Mouse (Mus musculus) testis, adult 2 months (tissue): ENCODE data around the gene Mycbpap. TPM values are rescaled to one million over a fixed set of nuclear protein-coding genes. Genes with fewer than 3 reads are reported as not detected.

ENCODE experiments used
- H3K27ac ChIP-seq: fragments of 200-500 bp; 2 replicates; pipeline ENCODE4 v1.5.1; 2012; ENCODE audit warnings: low read depth, low read length; ENCODE audit not compliant: control insufficient read depth, insufficient read depth
- H3K27me3 ChIP-seq: fragments of 200-500 bp; 2 replicates; pipeline ENCODE4 v1.6.1; 2012; ENCODE audit warnings: mild to moderate bottlenecking, low read length, moderate library complexity; ENCODE audit not compliant: control insufficient read depth, insufficient read depth
- H3K36me3 ChIP-seq: fragments of 200-500 bp; 2 replicates; pipeline ENCODE4 v1.6.1; 2012; ENCODE audit warnings: mild to moderate bottlenecking, low read length; ENCODE audit not compliant: control insufficient read depth, insufficient read depth
- H3K4me1 ChIP-seq: fragments of 200-500 bp; 2 replicates; pipeline ENCODE4 v1.6.1; 2012; ENCODE audit warnings: low read length; ENCODE audit not compliant: control insufficient read depth, insufficient read depth
- H3K4me3 ChIP-seq: fragments of 200-500 bp; 2 replicates; pipeline ENCODE4 v1.5.1; 2012; ENCODE audit warnings: low read depth, mild to moderate bottlenecking, low read length, moderate library complexity, mixed read lengths; ENCODE audit not compliant: control insufficient read depth
- CTCF ChIP-seq: fragments of 200-500 bp; IDR thresholded peaks from 2 replicates; pipeline ENCODE4 v1.5.1; 2012; ENCODE audit warnings: low read depth, mild to moderate bottlenecking, inconsistent platforms, low read length, moderate library complexity; ENCODE audit not compliant: control insufficient read depth, insufficient read depth, insufficient replicate concordance
- POLR2A ChIP-seq: fragments of 200-500 bp; IDR thresholded peaks from 2 replicates; pipeline ENCODE4 v1.6.1; 2012; ENCODE audit warnings: low read depth, mild to moderate bottlenecking, inconsistent platforms, low read length, moderate library complexity; ENCODE audit not compliant: control insufficient read depth
- polyA plus RNA-seq: library from polyadenylated mRNA; depleted of rRNA; stranded (reverse); fragments of >200 nt; gene quantifications from 2 replicates; pipeline ENCODE4 v1.2.3, GENCODE M21; 2012

The Mycbpap gene
- polyA plus RNA-seq, 1 experiment, result 197 TPM

DNA sequence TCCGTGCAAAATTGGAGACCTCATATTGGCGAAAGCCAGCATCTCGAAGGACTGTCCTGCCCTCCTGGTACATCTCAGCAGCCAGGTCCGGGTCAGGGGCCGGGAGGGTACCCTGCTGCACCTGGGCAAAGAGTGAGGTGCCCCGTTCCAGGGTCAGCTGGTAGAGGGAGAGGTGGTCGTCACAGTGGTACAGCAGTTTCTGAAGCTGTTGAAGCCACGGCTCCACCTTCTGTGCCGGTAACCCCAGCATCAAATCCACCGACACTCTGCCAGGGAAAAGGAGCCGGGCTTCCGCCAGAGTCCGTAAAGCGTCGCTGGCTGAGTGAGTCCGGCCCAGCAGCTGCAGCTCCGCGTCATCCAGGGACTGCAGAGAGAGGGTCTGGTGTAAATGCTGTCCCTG lies 22.9 kb upstream of the Mycbpap start:
- H3K4me3 ChIP-seq, result peak overlapping the region; percentile 36
- H3K27ac ChIP-seq, result no peak overlapping the region
- no peaks in the 10 kb centered on the region for H3K27me3 ChIP-seq

DNA sequence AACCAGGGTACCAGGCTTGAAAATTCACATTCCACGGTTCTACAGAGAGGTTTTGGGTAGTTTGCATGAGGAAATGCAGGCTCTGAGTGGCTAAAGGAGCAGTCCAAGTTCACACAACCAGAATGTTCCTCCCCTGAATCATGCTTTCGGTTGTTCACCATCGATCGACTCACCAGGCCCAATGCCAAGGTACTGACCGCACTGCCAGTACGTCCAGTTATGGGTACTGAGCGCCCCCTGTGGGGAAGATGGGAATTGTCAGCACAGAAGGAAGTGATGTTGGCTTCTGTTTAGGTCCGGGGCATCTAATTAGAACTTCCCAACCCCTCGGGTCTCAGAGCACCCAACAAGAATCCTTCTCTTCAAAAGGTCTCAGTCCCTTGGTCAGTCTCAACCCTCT lies 22.4 kb upstream of the Mycbpap start:
- Histone ChIP-seq H3K4me3 (no peak overlapping the region), H3K27ac (no peak overlapping the region), H3K27me3 (no peaks in the 10 kb centered on the region), H3K36me3 (no peaks in the 10 kb centered on the region), H3K4me1 (peaks cover 20% of the 10 kb centered on the region)
- TF ChIP-seq POLR2A (no peak), CTCF (peak; percentile 94)

More for the DNA sequence above, 22.9 kb upstream of the Mycbpap start:
- no peak for TF ChIP-seq CTCF
- no peak for TF ChIP-seq POLR2A
- Histone ChIP-seq H3K4me1 (peaks cover 20% of the 10 kb centered on the region), H3K36me3 (no peaks in the 10 kb centered on the region)

DNA sequence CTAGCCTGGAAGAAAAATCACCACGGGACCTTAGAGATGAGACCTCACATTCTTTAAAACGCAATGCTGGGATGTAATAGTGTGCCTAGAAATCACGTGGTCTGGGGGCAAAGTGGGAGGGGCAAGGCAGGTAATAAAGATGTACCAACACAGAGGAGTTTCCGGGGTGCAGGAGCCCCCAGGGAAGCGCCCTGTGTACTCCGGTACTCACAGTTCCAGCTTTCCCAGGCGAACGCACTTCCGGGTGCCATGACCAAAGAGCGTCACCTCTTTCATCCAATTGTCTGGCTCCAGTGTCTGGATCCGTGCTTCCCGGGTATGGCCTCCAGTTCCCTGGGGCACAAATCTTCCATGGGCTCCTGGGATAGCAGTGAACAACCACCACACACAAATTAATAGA lies 21.8 kb upstream of the Mycbpap start:
- Histone ChIP-seq H3K27me3 (no peaks in the 10 kb centered on the region), H3K27ac (no peak overlapping the region), H3K4me1 (peaks cover 16% of the 10 kb centered on the region), H3K4me3 (no peak overlapping the region), H3K36me3 (no peaks in the 10 kb centered on the region)
- TF ChIP-seq CTCF (no peak), POLR2A (no peak)

GRCm38 (mm10) chr11:94542400-94542799 lies 20.9 kb upstream of the Mycbpap start:
- TF ChIP-seq POLR2A (no peak), CTCF (no peak)
- Histone ChIP-seq H3K36me3 (no peaks in the 10 kb centered on the region), H3K4me1 (peaks cover 11% of the 10 kb centered on the region), H3K4me3 (no peak overlapping the region), H3K27ac (no peak overlapping the region), H3K27me3 (no peaks in the 10 kb centered on the region)

DNA sequence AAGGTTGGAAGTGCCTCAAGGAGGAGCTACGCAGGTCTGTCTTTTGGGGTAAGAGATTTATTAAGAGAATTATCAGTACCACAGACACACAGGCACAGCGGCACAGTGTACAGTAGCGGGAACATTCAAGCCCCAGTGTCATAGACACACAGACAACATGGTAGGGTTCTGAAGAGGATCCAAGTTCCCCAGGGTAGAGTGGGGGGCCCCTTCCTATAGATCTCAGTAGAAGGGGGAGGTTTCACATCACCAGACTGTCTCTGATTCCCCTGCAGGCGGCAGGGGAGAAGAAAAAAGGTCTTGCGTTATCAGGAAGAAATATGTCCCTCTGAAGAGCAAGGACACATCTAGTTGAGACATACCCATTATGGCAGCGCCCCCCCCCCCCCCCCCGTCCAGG lies 18.2 kb upstream of the Mycbpap start:
- H3K27ac ChIP-seq, result no peak overlapping the region

GRCm38 (mm10) chr11:94538733-94539292 lies 17.3 kb upstream of the Mycbpap start:
- no peaks in the 10 kb centered on the region for H3K36me3 ChIP-seq
- peaks cover 5% of the 10 kb centered on the region for H3K4me1 ChIP-seq
- H3K27ac ChIP-seq, result no peak overlapping the region
- no peaks in the 10 kb centered on the region for H3K27me3 ChIP-seq
- TF ChIP-seq POLR2A (no peak), CTCF (no peak)
- H3K4me3 ChIP-seq, result no peak overlapping the region

More for the DNA sequence above, 18.2 kb upstream of the Mycbpap start:
- Histone ChIP-seq H3K4me3 (no peak overlapping the region), H3K4me1 (peaks cover 11% of the 10 kb centered on the region), H3K36me3 (no peaks in the 10 kb centered on the region), H3K27me3 (no peaks in the 10 kb centered on the region)
- TF ChIP-seq POLR2A (no peak), CTCF (no peak)

- Histone ChIP-seq H3K36me3 (no peaks in the 10 kb centered on the region), H3K27ac (no peak overlapping the region), H3K4me3 (no peak overlapping the region), H3K27me3 (no peaks in the 10 kb centered on the region), H3K4me1 (no peaks in the 10 kb centered on the region)
- TF ChIP-seq POLR2A (no peak), CTCF (no peak)
Measured at GRCm38 (mm10) chr11:94533171-94533570, 11.6 kb upstream of the Mycbpap start.
